Mouse (Mus musculus): Measurements from ENCODE around the gene Acvr1c. TPM values are rescaled to one million over a fixed set of nuclear protein-coding genes. Genes with fewer than 3 reads are reported as not detected.

Acvr1c gene
- polyA plus RNA-seq (2017; shearing (Covaris generic)), result under 1 TPM; 0.05 to 0.66 (median 0.62) TPM

DNA sequence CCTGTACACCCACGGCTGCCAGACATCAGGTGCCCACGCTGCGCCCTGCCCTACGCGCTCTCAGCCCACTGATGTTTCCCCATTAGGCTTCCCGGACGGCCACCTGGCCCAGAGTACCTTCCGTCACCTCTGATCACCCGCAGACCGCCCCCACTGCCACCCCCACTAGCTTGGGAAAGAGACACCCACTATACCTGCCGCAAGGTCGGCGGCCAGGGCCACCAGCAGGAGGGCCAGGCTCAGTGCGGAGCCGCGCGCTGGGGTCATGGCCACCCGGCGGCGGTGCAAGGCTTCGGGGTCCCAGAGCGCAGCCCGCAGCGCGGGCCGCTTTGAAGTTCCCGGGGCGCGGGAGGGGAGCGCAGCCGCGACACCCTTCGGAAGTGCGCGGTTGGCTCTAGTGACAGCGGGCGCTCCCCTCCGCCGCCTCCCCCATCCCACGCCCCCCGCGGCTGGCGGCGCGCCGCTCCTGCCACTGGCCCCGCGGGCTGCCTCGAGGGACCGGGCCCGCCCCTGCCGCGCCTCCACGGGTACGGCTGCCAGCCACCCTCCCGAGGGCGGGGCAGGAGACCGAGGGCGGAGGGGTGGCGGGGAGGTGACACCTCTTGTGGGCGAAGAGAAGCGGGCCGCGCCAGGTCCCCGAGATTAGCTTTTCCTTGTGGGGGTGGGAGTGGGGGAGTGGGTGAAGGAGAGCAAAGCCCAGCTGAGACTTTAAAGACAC lies at the start of gene Acvr1c:
Gene Acvr1c, minus strand, starts transcription at position 482 of the 718 bp plus-strand sequence.
- peak; percentile 72 for ATAC-seq

GRCm38 (mm10) chr2:58403481-58403880 lies 45.8 kb upstream of the Acvr1c start:
- no peak for ATAC-seq

GRCm38 (mm10) chr2:58388601-58389000 lies 30.9 kb upstream of the Acvr1c start:
- ATAC-seq, result no peak

GRCm38 (mm10) chr2:58380020-58380419 lies 22.3 kb upstream of the Acvr1c start:
- ATAC-seq, result no peak

DNA sequence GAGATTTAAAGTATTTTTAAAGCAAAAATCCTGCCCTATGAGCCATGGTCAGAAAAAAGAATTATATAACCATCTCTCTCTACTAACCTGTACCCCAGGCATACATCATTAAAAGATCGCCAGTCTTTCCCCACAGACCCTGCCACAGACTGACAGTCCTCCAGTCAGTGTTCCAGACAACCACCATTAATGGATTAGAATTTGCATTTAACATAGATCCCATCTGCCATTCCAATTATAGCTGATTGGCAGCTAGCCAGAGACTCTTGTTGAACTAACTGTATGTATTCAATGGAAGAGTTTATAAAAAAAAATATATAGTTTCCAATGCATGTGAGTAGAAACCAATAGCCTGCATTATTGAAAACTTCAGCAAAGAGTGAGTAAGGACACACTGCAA lies 21.8 kb upstream of the Acvr1c start:
- ATAC-seq, result no peak

DNA sequence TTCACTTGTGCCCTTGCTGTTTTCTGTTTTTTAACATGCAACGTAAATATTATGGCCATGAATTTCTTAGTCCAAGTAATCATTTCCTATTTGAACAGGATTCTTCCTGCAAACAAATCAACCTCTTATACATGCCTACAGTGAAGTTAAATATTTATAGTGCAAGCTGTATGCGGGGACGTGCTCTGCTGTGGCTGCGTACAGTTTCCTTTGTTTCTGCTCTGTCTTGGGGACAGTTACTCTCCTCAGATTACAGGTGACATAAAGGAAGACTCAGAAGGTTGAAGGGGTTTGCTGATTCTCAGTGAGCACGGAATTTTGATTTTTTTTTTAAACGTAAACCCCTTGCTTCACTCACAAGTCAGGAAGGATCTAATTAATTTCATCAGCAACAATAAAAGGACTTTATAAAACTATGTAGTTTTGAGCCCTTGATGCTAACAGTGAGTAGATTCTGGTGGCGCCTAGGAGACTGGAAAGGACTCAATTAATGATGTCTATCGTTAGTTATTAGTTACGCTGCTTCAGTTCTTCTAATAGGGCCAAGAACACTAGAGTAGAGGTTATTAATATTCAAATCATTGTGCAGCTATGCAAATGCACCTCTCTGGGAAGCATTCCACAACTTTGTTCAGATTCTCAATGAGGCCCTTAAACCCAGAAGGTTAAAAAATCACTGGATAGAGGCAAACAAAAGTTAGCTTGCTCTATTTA lies 19.9 kb upstream of the Acvr1c start:
- no peak for ATAC-seq

GRCm38 (mm10) chr2:58366196-58366595 lies 8.5 kb upstream of the Acvr1c start:
- ATAC-seq, result no peak

GRCm38 (mm10) chr2:58361361-58362046 lies 3.8 kb upstream of the Acvr1c start:
- no peak for ATAC-seq

GRCm38 (mm10) chr2:58358132-58358460 lies 401 bp upstream of the Acvr1c start:
- ATAC-seq, result no peak

DNA sequence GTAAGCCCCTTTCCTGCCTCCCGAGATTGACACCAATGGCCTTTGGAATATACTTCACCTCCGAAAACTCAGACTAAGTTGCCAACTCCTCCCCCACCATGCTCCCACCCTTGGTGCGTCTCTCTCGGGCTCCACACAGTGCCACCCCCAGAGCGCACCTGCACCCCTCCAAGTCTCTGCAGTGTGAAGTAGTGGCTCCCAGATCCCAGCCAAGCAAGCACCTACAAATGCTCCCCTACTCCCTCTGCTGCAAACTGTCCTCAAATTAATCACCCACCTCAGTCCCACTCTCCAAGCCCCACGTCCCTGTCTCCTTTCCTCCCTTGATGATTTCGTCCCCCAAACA lies 654 bp downstream of the Acvr1c start:
- ATAC-seq, result no peak

DNA sequence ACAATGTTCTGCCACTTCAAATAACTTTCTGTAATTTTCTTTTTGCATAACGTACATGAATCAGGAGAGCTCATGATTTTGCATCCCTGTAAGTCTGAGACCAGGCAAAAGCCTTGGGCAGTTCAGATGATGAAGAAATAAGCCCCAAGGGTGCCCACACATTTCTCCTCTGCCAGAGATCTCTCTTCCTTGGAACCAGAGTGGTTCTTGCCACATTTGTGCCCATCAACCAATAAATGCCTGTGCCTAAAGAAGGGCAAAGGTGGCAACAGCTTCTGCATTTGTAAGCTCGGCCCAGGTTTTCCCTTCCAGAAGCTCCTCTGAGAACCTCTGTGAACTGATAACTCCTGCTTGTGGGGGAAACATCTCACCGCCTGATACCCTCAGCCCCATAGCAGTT lies 3.3 kb downstream of the Acvr1c start:
- ATAC-seq, result no peak

DNA sequence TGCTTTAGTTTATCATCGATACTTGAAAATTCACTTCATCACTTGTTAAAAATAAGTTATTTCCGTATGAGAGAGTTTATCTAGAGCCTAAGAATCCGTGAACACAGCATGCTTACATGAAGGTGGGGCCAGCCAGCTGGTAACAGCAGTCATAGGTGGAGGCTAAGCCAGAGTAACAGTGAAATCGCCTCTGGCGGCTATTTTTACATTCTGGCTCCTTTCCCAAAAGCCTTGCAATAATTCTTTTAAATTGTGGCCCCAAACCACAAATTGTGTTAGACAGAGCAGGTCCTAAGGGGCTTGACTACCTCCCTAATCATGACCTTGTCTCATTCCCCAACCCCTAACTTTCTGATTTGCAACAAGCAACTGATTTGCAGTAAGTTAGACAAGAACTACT lies 4.8 kb downstream of the Acvr1c start:
- ATAC-seq, result no peak

GRCm38 (mm10) chr2:58350657-58351056 lies 7.0 kb downstream of the Acvr1c start:
- no peak for ATAC-seq

DNA sequence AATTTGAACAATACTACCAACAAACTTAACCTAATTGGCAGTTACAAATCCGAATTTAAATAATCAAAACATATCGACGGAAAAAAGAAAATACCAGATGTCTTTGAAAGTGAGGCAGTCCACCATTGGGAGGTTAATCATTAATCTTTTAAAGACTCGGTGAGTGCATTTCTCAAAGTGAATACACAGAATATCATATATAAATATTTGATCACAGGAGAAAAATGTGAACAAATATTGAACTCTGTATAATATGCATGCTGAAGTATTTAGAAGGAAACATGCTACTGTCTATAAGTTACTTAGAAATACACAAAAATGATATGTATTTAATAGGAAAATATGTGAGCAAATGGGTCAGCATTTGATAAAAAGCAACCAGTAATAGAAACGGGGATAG lies 21.0 kb downstream of the Acvr1c start:
- no peak for ATAC-seq

DNA sequence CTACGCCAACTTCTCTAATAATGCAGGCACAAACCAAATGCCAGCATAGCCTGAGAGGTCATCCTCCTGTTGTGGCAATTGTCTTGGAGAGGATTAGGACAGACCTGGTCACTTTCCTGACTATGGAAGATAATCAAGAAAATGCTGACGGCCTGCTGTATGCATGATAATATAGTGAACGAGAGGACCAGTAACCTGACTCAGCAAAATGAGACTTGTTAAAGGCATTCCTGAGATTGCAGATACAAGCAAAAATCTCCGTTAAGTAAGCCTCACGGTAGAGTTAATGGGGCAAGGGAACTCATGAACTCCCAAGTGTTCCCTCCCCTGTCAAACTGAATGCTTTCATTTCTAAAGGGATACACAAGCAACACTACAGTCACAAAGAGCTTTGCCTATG lies 28.1 kb downstream of the Acvr1c start:
- ATAC-seq, result no peak

DNA sequence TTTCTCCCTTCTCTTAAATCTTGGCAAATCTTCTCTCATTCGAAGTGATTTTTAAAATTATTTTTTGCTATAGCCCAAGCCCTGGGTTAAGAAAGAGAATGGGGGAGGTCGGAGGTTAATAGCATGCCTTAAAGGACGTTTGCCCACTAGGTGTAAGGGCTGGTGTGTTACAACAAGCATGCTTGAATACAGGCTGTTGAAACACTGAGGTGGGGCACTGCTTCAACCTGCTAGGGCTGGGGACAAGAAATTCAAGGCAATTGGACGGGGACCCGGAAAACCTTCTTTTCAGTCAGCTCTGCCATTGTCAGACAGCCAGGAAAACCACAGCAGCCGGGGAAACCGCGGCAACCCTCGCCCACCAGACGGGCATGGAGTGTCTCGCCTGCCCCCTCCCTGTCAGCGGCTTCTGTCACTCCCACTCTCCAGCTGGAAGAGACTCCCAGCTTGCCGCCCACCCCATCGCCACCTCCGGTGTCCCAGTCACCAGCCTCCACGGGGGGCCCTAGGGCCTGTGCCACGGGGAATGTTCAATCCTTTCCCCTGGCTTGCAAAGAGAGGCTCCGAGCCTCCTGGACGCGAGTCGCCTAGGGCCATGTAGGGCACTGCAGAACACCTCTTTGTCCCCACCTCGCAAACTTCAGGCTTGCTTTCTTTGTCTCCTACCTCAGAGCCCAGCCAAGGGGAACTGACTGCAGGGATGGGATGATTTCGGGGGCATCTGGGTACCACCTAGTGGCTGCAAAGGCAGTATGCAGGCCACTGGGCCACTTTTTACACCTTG lies 33.4 kb downstream of the Acvr1c start:
- peak; percentile 58 for ATAC-seq

DNA sequence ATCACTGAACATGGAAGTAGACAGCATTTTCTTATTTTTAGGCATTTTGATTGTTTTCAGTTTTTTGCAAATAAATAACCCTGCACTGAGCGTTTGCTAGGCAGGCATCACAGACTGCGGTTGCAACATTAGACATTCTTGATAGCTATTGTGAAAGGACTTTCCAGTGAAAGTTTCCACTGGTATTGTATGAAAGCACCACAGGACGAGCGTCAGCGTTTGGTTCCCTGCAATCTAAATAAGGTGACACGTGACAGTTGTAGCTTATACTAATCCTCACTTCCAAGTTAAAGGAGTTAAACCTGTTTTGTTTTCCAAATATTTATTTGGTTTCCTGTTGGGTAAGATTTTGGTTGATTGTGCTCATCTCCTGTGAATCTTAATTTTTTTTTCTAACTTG lies 34.4 kb downstream of the Acvr1c start:
- peak; percentile 73 for ATAC-seq

DNA sequence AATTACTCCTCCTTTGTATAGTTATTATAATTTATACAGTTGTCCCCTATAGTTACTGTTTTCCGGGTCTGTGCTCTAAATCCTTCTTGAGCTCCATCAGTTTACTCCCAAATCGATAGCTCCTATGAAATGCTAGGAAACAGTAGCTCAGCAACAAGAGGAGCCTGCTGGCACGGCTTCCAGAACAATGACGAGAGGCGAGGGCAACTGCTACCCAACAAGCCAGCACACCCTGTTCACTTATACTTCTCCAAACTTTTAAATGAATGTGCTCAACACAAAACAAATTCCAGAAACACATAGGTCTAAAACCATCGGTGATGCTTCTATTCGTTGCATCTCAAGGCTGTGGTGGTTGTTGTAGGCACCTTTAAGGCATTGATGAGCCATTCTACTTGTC lies 41.5 kb downstream of the Acvr1c start:
- no peak for ATAC-seq

DNA sequence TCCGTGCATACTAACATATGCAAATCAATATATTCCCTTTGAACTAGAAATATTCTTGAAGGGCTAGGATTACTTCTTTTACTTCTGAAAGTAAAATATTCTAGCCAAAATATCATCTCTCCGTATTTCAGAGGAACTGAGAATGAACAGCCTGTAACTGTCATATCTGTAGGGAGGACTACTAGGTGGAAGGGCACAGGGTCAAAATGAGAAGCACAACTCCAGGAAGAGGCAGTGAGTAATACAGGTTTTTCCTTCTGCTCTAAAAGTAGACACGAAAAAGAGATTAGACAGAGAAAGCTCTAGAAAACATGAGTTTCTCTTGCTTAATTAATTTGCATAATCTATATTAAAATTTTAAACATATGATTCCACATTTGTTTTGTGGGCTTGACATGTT lies 48.0 kb downstream of the Acvr1c start:
- no peak for ATAC-seq

GRCm38 (mm10) chr2:58304450-58304849 lies 53.2 kb downstream of the Acvr1c start:
- no peak for ATAC-seq

DNA sequence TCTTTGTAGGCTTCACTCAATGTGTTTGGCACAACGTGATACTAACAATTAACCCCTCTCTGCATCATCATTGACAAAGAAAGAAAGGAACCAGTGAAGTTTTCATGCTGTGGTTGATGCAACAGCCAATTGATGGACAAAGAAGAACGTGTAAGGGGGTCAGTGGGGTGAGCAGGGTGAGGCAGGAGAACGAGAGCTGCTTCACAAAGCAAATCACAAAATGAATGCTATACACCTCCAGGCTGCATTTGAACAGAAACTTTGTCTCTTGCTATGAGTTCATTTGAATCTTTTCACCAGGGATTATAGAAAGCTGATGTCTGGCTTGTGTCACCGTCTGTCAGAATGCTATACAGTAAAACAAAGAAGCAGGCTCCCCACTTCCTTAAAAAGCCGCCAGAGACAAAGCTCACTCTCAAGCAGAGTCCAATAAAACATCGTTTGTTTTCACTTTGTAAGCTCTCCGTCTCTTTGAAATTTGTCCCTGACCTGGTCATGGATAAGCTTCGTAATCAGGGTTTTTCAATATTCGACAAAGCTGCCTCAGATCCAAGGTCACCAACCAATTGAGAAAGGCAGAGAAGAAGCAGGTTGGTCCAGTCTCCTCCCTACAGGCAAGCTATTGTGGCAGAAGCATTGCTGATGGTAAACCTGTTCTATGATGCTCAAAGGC lies 67.8 kb downstream of the Acvr1c start:
- no peak for ATAC-seq

GRCm38 (mm10) chr2:58289331-58289730 lies 68.4 kb downstream of the Acvr1c start:
- ATAC-seq, result no peak
